ENCODE assay signal across 15 mouse cellular contexts in genomic region chr5:137354091-137354490, GRCm38 (mm10). TPM values are rescaled to one million over a fixed set of nuclear protein-coding genes. Genes with fewer than 3 reads are reported as not detected.
DNase-seq lines count a peak whose midpoint lies in the region; ATAC-seq and TF ChIP-seq lines count a peak whose summit lies in the region.
"Had no signal": no experiment of that assay in that cellular context is flagged by ENCODE, and none has a peak within 500 bp of the region (broad histone marks: within the 10 kb centered on the region; RNA-seq: fewer than 3 reads in every experiment).

No protein-coding gene starts in this region.

- no peaks in the 10 kb centered on the region for H3K27me3 ChIP-seq in heart, embryonic 14.5 days (ENCODE audit: control insufficient read depth, insufficient read depth, low read length)
- no peaks in the 10 kb centered on the region for H3K27me3 ChIP-seq in liver, adult 2 months (ENCODE audit: control insufficient read depth, insufficient read depth, low read length)
- no peaks in the 10 kb centered on the region for H3K27me3 ChIP-seq in embryonic facial prominence, embryonic 15.5 days
- H3K27me3 ChIP-seq: forebrain, embryonic 15.5 days; neural tube, embryonic 12.5 days had no signal

- H3K4me3 ChIP-seq in heart, embryonic 14.5 days (ENCODE audit: control insufficient read depth in 1 of 2, insufficient read depth in 1 of 2, low read depth in 1 of 2, low read length in 2 of 2): no peak overlapping the region
- peak overlapping the region; percentile 26; the same call in 1 of the 2 replicates for H3K4me3 ChIP-seq in liver, adult 2 months (ENCODE audit: insufficient read depth, low read depth, low read length)
- H3K4me3 ChIP-seq in brown adipose tissue, adult 24 weeks (ENCODE audit: insufficient read depth, low read depth, low read length): peak overlapping the region; percentile 17
- H3K4me3 ChIP-seq in embryonic facial prominence, embryonic 15.5 days (replicated peaks): 0 out of 2 replicates have a peak overlapping the region, but pooled peaks have one; percentile 4
- H3K4me3 ChIP-seq: erythroblast, embryonic 14.5 days; forebrain, embryonic 15.5 days; neural tube, embryonic 12.5 days had no signal

- peaks cover 13% of the 10 kb centered on the region for H3K79me2 ChIP-seq in liver, adult 2 months (ENCODE audit: control insufficient read depth, insufficient read depth, low read length)

- no peaks in the 10 kb centered on the region for H3K9me3 ChIP-seq in heart, embryonic 14.5 days (ENCODE audit: control insufficient read depth, low read length)
- H3K9me3 ChIP-seq in embryonic facial prominence, embryonic 15.5 days (replicated peaks): no peaks in the 10 kb centered on the region
- H3K9me3 ChIP-seq: forebrain, embryonic 15.5 days; G1E; neural tube, embryonic 12.5 days had no signal

- peak overlapping the region; percentile 78 for H3K4me2 ChIP-seq in heart, embryonic 14.5 days (ENCODE audit: low read length)
- no peak overlapping the region for H3K4me2 ChIP-seq in embryonic facial prominence, embryonic 15.5 days (replicated peaks)
- H3K4me2 ChIP-seq: forebrain, embryonic 15.5 days; neural tube, embryonic 12.5 days had no signal

- H3K27ac ChIP-seq in heart, embryonic 14.5 days (replicated peaks in 1 of 2; ENCODE audit: control insufficient read depth in 1 of 2, insufficient read depth in 1 of 2, low read depth in 2 of 2, low read length in 2 of 2): no peak overlapping the region
- H3K27ac ChIP-seq in liver, adult 2 months (replicated peaks; ENCODE audit: insufficient read depth, low read depth, low read length): no peak overlapping the region
- no peak overlapping the region for H3K27ac ChIP-seq in brown adipose tissue, adult 24 weeks (replicated peaks; ENCODE audit: low read depth, low read length)
- H3K27ac ChIP-seq in embryonic facial prominence, embryonic 15.5 days (replicated peaks): no peak overlapping the region
- H3K27ac ChIP-seq: forebrain, embryonic 15.5 days; liver, embryonic 14.5 days; neural tube, embryonic 12.5 days had no signal

- peaks cover 15 to 19% of the 10 kb centered on the region in 2 experiments for H3K4me1 ChIP-seq in heart, embryonic 14.5 days (ENCODE audit: control insufficient read depth in 2 of 2, insufficient read depth in 2 of 2, low read length in 2 of 2)
- peaks cover 2% of the 10 kb centered on the region; the same call in 1 of the 2 replicates for H3K4me1 ChIP-seq in liver, adult 2 months (ENCODE audit: control insufficient read depth, insufficient read depth, low read length)
- peaks cover 5% of the 10 kb centered on the region; the same call in 1 of the 2 replicates for H3K4me1 ChIP-seq in brown adipose tissue, adult 24 weeks (ENCODE audit: control insufficient read depth, insufficient read depth, insufficient read length, low read length)
- peaks cover 35% of the 10 kb centered on the region for H3K4me1 ChIP-seq in embryonic facial prominence, embryonic 15.5 days

- H3K9ac ChIP-seq in heart, embryonic 14.5 days (ENCODE audit: low read length): no peak overlapping the region
- H3K9ac ChIP-seq in liver, adult 2 months (ENCODE audit: low read depth, low read length): no peak overlapping the region
- no peak overlapping the region for H3K9ac ChIP-seq in embryonic facial prominence, embryonic 15.5 days
- H3K9ac ChIP-seq: forebrain, embryonic 15.5 days; liver, embryonic 14.5 days; neural tube, embryonic 12.5 days had no signal

- ATAC-seq in heart, embryonic 14.5 days (ENCODE audit: insufficient number of reproducible peaks, insufficient read depth, low FRiP score, low read depth): no peak
- no peak for ATAC-seq in embryonic facial prominence, embryonic 15.5 days (ENCODE audit: insufficient number of reproducible peaks, low FRiP score, low TSS enrichment, low read depth)
- ATAC-seq: forebrain, embryonic 15.5 days had no signal

- no peak for TF ChIP-seq CTCF in liver, adult 2 months (IDR thresholded peaks at IDR 0.05; ENCODE audit: low read depth, low read length)

- TF ChIP-seq POLR2A in liver, adult 2 months (IDR thresholded peaks at IDR 0.05; ENCODE audit: extremely low read depth, insufficient read depth, low read length): no peak

- 78% methylated on average over 17 of the region's 17 CpGs for WGBS in heart, embryonic 14.5 days
- WGBS in liver, adult 2 months: 82% methylated on average over 17 of the region's 17 CpGs
- 78% methylated on average over 17 of the region's 17 CpGs for WGBS in embryonic facial prominence, embryonic 15.5 days

- no peak for DNase-seq in heart, adult 8-10 months (ENCODE audit: low spot score)
- DNase-seq in liver, adult 2 months (ENCODE audit: extremely low read depth, low read depth, low spot score): no peak
- DNase-seq in liver: no peak
- no peak for DNase-seq in right cerebral cortex, postnatal 14 days
- DNase-seq: adrenal gland, adult 2 months; cerebellum, adult 8-10 months; gastrocnemius, postnatal 10 days had no signal

- peaks cover 57% of the 10 kb centered on the region for H3K36me3 ChIP-seq in heart, embryonic 14.5 days (ENCODE audit: control insufficient read depth, insufficient read depth, low read length)
- H3K36me3 ChIP-seq in liver, adult 2 months (ENCODE audit: control insufficient read depth, insufficient read depth, low read length): peaks cover 8% of the 10 kb centered on the region; the same call in 1 of the 2 replicates
- peaks cover 48% of the 10 kb centered on the region for H3K36me3 ChIP-seq in embryonic facial prominence, embryonic 15.5 days
- H3K36me3 ChIP-seq: forebrain, embryonic 15.5 days; G1E had no signal

RNA-seq across cellular contexts. Expression of gene Ephb4, which starts 4.2 kb away (rescaled TPM):
- 38.2 and 40.5 TPM in 2 replicates for polyA plus RNA-seq in heart, embryonic 14.5 days (2014; fragmentation: Nextera tagmentation; extraction: Ambion mirVana)
- total RNA-seq in heart, adult 8-10 months (2022): 10 to 100 TPM; 43.7 to 47.3 (median 46.3) TPM
- 10.8 and 15.5 TPM in 2 replicates for total RNA-seq in liver, adult 2 months (2014; rRNA removed)
- 14.0 and 14.1 TPM in 2 replicates for polyA plus RNA-seq in liver, adult 2 months (2012; rRNA removed)
- 10.3 and 10.4 TPM in 2 replicates for polyA plus RNA-seq in brown adipose tissue, adult 24 weeks (2012; ENCODE audit: insufficient read depth, insufficient read length, missing spikeins)
- 60.2 and 66.1 TPM in 2 replicates for polyA plus RNA-seq in embryonic facial prominence, embryonic 15.5 days (2015; fragmentation: Nextera tagmentation; extraction: Ambion mirVana)

RNA-seq across cellular contexts. Expression of gene Slc12a9, which starts 20.7 kb away (rescaled TPM):
- 5.3 and 5.7 TPM in 2 replicates for polyA plus RNA-seq in heart, embryonic 14.5 days (2014; fragmentation: Nextera tagmentation; extraction: Ambion mirVana)
- total RNA-seq in heart, adult 8-10 months (2022): 1 to 10 TPM; 1.3 to 2.1 (median 2.0) TPM
- 4.0 and 4.7 TPM in 2 replicates for total RNA-seq in liver, adult 2 months (2014; rRNA removed)
- 11.9 and 20.3 TPM in 2 replicates for polyA plus RNA-seq in liver, adult 2 months (2012; rRNA removed)
- 2.5 and 5.2 TPM in 2 replicates for polyA plus RNA-seq in brown adipose tissue, adult 24 weeks (2012; ENCODE audit: insufficient read depth, insufficient read length, missing spikeins)
- polyA plus RNA-seq in embryonic facial prominence, embryonic 15.5 days (2015; fragmentation: Nextera tagmentation; extraction: Ambion mirVana): 14.8 and 16.3 TPM in 2 replicates

RNA-seq across cellular contexts. Expression of gene Trip6, which starts 39.9 kb away (rescaled TPM):
- 32.3 and 38.9 TPM in 2 replicates for polyA plus RNA-seq in heart, embryonic 14.5 days (2014; fragmentation: Nextera tagmentation; extraction: Ambion mirVana)
- total RNA-seq in heart, adult 8-10 months (2022): 10 to 100 TPM; 11.5 to 13.2 (median 12.4) TPM
- total RNA-seq in liver, adult 2 months (2014; rRNA removed): 5.8 and 6.5 TPM in 2 replicates
- polyA plus RNA-seq in liver, adult 2 months (2012; rRNA removed): 14.7 and 25.0 TPM in 2 replicates
- 13.1 and 20.6 TPM in 2 replicates for polyA plus RNA-seq in brown adipose tissue, adult 24 weeks (2012; ENCODE audit: insufficient read depth, insufficient read length, missing spikeins)
- polyA plus RNA-seq in embryonic facial prominence, embryonic 15.5 days (2015; fragmentation: Nextera tagmentation; extraction: Ambion mirVana): 112 and 117 TPM in 2 replicates

RNA-seq across cellular contexts. Expression of gene Srrt, which starts 46.6 kb away (rescaled TPM):
- 58.6 and 69.9 TPM in 2 replicates for polyA plus RNA-seq in heart, embryonic 14.5 days (2014; fragmentation: Nextera tagmentation; extraction: Ambion mirVana)
- 10 to 100 TPM; 54.4 to 62.6 (median 60.3) TPM for total RNA-seq in heart, adult 8-10 months (2022)
- 20.7 and 25.2 TPM in 2 replicates for total RNA-seq in liver, adult 2 months (2014; rRNA removed)
- polyA plus RNA-seq in liver, adult 2 months (2012; rRNA removed): 36.2 and 61.5 TPM in 2 replicates
- 31.0 and 45.4 TPM in 2 replicates for polyA plus RNA-seq in brown adipose tissue, adult 24 weeks (2012; ENCODE audit: insufficient read depth, insufficient read length, missing spikeins)
- polyA plus RNA-seq in embryonic facial prominence, embryonic 15.5 days (2015; fragmentation: Nextera tagmentation; extraction: Ambion mirVana): 124 TPM in 2 replicates

RNA-seq across cellular contexts. Expression of gene Ufsp1, which starts 59.7 kb away (rescaled TPM):
- 7.1 and 7.4 TPM in 2 replicates for polyA plus RNA-seq in heart, embryonic 14.5 days (2014; fragmentation: Nextera tagmentation; extraction: Ambion mirVana)
- total RNA-seq in heart, adult 8-10 months (2022): 10 to 100 TPM in 2 of 4 experiments, 1 to 10 TPM in 2; 7.7 to 10.4 (median 9.7) TPM
- 1.1 and 1.4 TPM in 2 replicates for total RNA-seq in liver, adult 2 months (2014; rRNA removed)
- 6.3 and 7.9 TPM in 2 replicates for polyA plus RNA-seq in liver, adult 2 months (2012; rRNA removed)
- 7.4 and 11.4 TPM in 2 replicates for polyA plus RNA-seq in brown adipose tissue, adult 24 weeks (2012; ENCODE audit: insufficient read depth, insufficient read length, missing spikeins)
- 10.9 and 11.0 TPM in 2 replicates for polyA plus RNA-seq in embryonic facial prominence, embryonic 15.5 days (2015; fragmentation: Nextera tagmentation; extraction: Ambion mirVana)

Comparison
In these comparisons a context has a peak if more than half of its experiments do, and no peak if none do; other contexts are left out.
1. H3K4me3 ChIP-seq: peak in liver, adult 2 months (single experiment), brown adipose tissue, adult 24 weeks (single experiment) and embryonic facial prominence, embryonic 15.5 days (single experiment); none in heart, embryonic 14.5 days (0 of 2).